Mouse (Mus musculus) ES-Bruce4 (cell line): ENCODE results near the gene Mast3. TPM values are rescaled to one million over a fixed set of nuclear protein-coding genes. Genes with fewer than 3 reads are reported as not detected.

Source experiments
- H3K27ac ChIP-seq: 2 replicates; pipeline ENCODE4 v1.5.1; 2012; ENCODE audit warnings: low read length, inconsistent platforms; ENCODE audit not compliant: insufficient read depth
- H3K27me3 ChIP-seq: 2 replicates; pipeline ENCODE4 v1.6.1; 2012; ENCODE audit warnings: mild to moderate bottlenecking, low read length, inconsistent platforms; ENCODE audit not compliant: control insufficient read depth, poor library complexity, insufficient read depth, severe bottlenecking
- H3K36me3 ChIP-seq: 2 replicates; pipeline ENCODE4 v1.6.1; 2012; ENCODE audit warnings: inconsistent platforms, mild to moderate bottlenecking, low read length, moderate library complexity; ENCODE audit not compliant: control insufficient read depth, poor library complexity, insufficient read depth, severe bottlenecking
- H3K4me1 ChIP-seq: one replicate; pipeline ENCODE4 v1.8.1; 2011; ENCODE audit warnings: low read length; ENCODE audit not compliant: control insufficient read depth, insufficient read depth
- H3K4me3 ChIP-seq: 2 replicates; pipeline ENCODE4 v1.5.1; 2011; ENCODE audit warnings: low read depth, mild to moderate bottlenecking, low read length
- H3K9ac ChIP-seq: 2 replicates; pipeline ENCODE4 v1.6.1; 2012; ENCODE audit warnings: low read depth, mild to moderate bottlenecking, inconsistent platforms; ENCODE audit not compliant: poor library complexity, severe bottlenecking
- H3K9me3 ChIP-seq: replicated peaks from 2 replicates; pipeline ENCODE4 v1.6.1; 2012; ENCODE audit warnings: mild to moderate bottlenecking, low read length, inconsistent platforms; ENCODE audit not compliant: control insufficient read depth, poor library complexity, insufficient read depth, severe bottlenecking
- CTCF ChIP-seq: IDR thresholded peaks from one replicate; pipeline ENCODE4 v1.8.1; 2011; ENCODE audit warnings: low read depth, low read length
- EP300 ChIP-seq: IDR thresholded peaks from 2 replicates; pipeline ENCODE4 v1.6.1; 2011; ENCODE audit warnings: low read depth, low read length; ENCODE audit not compliant: insufficient read depth
- POLR2A ChIP-seq: IDR thresholded peaks from one replicate; pipeline ENCODE4 v1.8.1; 2011; ENCODE audit warnings: low read length; ENCODE audit not compliant: insufficient read depth
- polyA plus RNA-seq: library from polyadenylated mRNA; stranded (reverse); fragments of >200 nt; gene quantifications from 2 replicates; pipeline ENCODE4 v1.2.4, GENCODE M21; 2011; ENCODE audit warnings: low read depth; ENCODE audit not compliant: missing spikeins, insufficient read depth, insufficient read length

Gene Mast3
- polyA plus RNA-seq, 1 experiment = 10.9 TPM

GRCm38 (mm10) chr8:70755661-70756475 lies 49.0 kb downstream of the Mast3 start:
- H3K4me1 ChIP-seq = peaks cover 5% of the 10 kb centered on the region
- TF ChIP-seq CTCF (no peak), POLR2A (no peak), EP300 (no peak)
- H3K4me3 ChIP-seq = no peak overlapping the region
- peaks cover 4% of the 10 kb centered on the region; the same call in 1 of the 2 replicates for H3K36me3 ChIP-seq
- H3K27ac ChIP-seq = no peak overlapping the region
- H3K9ac ChIP-seq = no peak overlapping the region
- H3K9me3 ChIP-seq = no peaks in the 10 kb centered on the region
- H3K27me3 ChIP-seq = no peaks in the 10 kb centered on the region

DNA sequence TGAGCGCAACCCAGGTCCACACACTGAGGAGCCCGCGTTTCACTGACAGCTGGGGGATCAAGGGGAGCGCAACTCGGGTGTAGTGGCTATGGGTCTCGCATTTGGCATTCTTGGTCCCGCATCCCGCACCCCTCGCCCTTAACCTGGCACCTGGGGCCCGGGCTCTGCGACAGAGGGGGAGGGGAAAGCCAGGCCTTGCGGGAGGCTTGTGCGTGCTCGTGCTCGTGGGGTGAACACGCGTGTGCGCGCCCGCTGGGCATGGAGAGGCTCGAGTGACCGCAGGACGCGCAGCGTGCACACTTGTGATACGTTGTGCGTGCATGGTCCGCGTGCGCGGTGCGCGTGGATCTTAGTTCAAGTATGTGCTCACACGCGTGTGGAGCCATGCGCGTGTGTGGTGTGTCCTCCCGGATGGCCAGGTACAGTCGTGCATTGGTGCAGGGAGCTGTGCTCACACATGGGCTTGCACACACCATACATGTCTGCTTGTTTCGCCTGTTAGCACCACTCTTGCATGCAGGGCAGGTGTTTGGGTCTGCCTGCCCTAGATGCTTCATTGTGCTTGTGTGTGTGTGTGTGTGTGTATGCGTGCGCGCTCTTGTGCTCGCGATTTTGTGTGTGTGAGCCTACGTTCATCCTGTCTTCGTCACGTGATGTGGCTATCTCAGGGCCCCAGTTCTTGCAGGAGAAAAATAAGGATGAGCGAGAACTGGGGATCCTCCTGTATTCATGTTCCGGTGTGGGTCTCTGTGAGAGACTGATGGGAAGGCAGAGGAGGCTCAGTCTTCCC lies 49.8 kb downstream of the Mast3 start:
- Histone ChIP-seq H3K36me3 (peaks cover 4% of the 10 kb centered on the region; the same call in 1 of the 2 replicates), H3K27me3 (no peaks in the 10 kb centered on the region), H3K9ac (peak overlapping the region; percentile 15), H3K27ac (no peak overlapping the region), H3K4me1 (peaks cover 5% of the 10 kb centered on the region), H3K9me3 (no peaks in the 10 kb centered on the region), H3K4me3 (peak overlapping the region; percentile 68)
- no peak for TF ChIP-seq EP300

DNA sequence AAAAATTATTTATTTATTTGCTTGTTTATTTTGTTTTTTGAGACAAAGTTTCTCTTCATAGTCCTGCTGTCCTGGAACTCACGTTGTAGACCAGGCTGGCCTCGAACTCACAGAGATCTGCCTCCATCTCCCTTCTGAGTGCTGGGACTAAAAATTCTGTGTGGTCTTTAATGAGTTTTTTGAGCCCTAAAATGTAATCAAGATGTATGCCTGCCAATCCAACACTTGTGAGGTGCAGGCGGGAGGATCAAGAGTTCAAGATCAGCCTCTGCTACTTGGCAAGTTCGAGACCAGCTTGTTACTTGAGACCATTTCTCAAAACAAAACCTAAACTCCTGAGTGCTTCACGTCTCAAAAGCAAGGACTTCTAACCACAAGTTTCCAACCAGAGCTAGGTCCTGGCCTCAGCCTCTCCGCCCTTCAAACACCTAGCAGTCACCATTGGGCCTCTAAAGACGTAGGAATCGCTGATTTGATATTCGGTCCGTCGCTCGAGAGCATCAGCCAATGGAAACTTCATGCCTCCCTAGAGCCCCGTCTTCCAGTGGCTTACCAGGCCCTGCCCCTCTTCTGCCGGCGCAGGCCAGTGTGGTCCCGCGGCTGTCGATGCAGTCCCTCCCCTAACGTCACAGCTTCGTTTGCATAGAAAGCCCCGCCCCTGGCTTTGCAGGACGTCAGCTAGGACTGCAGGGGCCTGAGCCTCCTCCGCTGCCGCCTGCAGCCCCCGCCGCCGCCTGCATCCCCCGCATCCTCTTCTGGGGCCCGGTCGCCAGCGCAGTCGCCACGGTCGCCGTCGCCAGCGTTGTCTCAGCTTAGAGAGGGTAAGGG lies 50.6 kb downstream of the Mast3 start, which contains the start of gene Rab3a:
TSS of gene Rab3a (plus strand) at position 637 of the 828 bp plus-strand sequence.
- peak; percentile 46 for TF ChIP-seq POLR2A
- no peak for TF ChIP-seq CTCF
- peak; percentile 36; the same call in 1 of the 2 replicates for TF ChIP-seq EP300
- Histone ChIP-seq H3K27ac (peak within 1 kb of the TSS; percentile 21; the same call in 1 of the 2 replicates), H3K27me3 (no peaks in the 10 kb centered on the region)

GRCm38 (mm10) chr8:70753151-70753550 lies 51.7 kb downstream of the Mast3 start:
- peaks cover 4% of the 10 kb centered on the region; the same call in 1 of the 2 replicates for H3K36me3 ChIP-seq
- H3K9ac ChIP-seq = peak overlapping the region; percentile 50
- peaks cover 3% of the 10 kb centered on the region for H3K4me1 ChIP-seq
- no peaks in the 10 kb centered on the region for H3K27me3 ChIP-seq
- H3K27ac ChIP-seq = peak overlapping the region; percentile 3; the same call in 1 of the 2 replicates
- no peaks in the 10 kb centered on the region for H3K9me3 ChIP-seq
- TF ChIP-seq CTCF = no peak
- no peak for TF ChIP-seq POLR2A
- no peak for TF ChIP-seq EP300
- H3K4me3 ChIP-seq = peak overlapping the region; percentile 41

More for the DNA sequence above, 50.6 kb downstream of the Mast3 start, which contains the start of gene Rab3a:
- Histone ChIP-seq H3K4me3 (peak within 1 kb of the TSS; percentile 68), H3K9me3 (no peaks in the 10 kb centered on the region), H3K4me1 (peaks cover 3% of the 10 kb centered on the region), H3K36me3 (peaks cover 4% of the 10 kb centered on the region; the same call in 1 of the 2 replicates), H3K9ac (peak within 1 kb of the TSS; percentile 50)

DNA sequence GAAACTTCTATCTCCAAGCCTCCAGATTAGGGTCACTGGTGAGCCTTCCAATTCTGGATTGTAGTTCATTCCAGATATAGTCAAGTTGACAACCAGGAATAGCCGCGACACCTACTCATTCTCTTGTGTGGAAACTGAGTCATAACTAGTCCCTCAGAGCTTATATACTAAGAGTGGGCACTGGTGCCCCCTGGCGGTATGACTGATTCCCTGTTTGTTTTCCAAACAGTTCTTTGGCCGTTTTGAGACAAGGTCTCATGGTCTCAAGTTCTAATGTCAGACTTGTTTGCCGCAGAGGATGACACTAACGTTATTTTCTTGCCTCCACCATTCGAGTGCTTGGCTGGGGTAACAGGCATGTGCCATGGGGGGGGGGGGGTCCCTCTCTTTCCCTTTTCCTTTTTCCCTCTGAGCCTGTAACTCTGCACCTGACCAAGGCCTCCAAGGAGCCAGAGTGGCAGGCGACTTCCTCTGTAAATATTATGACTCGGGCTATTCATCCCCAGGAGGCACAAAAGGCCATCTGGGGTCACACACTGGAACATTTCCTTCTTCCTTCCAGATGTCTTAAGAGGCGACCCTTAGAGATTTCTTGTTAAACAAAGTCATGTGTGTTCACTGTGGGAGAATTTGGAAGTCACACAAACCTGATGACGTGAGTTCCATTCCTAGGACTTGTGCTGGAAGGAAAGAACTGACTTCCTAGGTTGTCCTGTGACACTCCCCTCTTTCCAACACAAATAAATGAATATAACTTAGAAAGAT lies 52.7 kb downstream of the Mast3 start:
- TF ChIP-seq POLR2A (no peak), EP300 (no peak), CTCF (peak; percentile 9)
- no peak overlapping the region for H3K9ac ChIP-seq
- peaks cover 3% of the 10 kb centered on the region for H3K4me1 ChIP-seq
- no peak overlapping the region for H3K4me3 ChIP-seq
- H3K36me3 ChIP-seq = peaks cover 4% of the 10 kb centered on the region; the same call in 1 of the 2 replicates
- H3K27ac ChIP-seq = no peak overlapping the region
- H3K27me3 ChIP-seq = no peaks in the 10 kb centered on the region
- H3K9me3 ChIP-seq = no peaks in the 10 kb centered on the region
